In genomic region chr13:54564232-54565200, GRCm38 (mm10) we compare ENCODE assay signal across 8 mouse cellular contexts. TPM values are rescaled to one million over a fixed set of nuclear protein-coding genes. Genes with fewer than 3 reads are reported as not detected.
DNase-seq lines count a peak whose midpoint lies in the region; ATAC-seq and TF ChIP-seq lines count a peak whose summit lies in the region.

No protein-coding gene starts in this region.

- peak overlapping the region; percentile 89 for H3K9ac ChIP-seq in MEL (ENCODE audit: control insufficient read depth, low read depth, low read length, poor library complexity, severe bottlenecking)
- peak overlapping the region; percentile 98 for H3K9ac ChIP-seq in kidney, postnatal 0 days (ENCODE audit: low read depth, low read length)
- peak overlapping the region; percentile 97 for H3K9ac ChIP-seq in neural tube, embryonic 12.5 days

- 4% methylated on average over 45 of the region's 45 CpGs for WGBS in kidney, adult 2 months
- WGBS in kidney, postnatal 0 days, result 8% methylated on average over 45 of the region's 45 CpGs
- 12% methylated on average over 45 of the region's 45 CpGs for WGBS in neural tube, embryonic 12.5 days

- TF ChIP-seq POLR2A in kidney, adult 2 months (IDR thresholded peaks at IDR 0.05; ENCODE audit: low read depth, low read length), result no peak
- TF ChIP-seq POLR2A in MEL (IDR thresholded peaks at IDR 0.05; ENCODE audit: control insufficient read depth in 1 of 2, insufficient read depth in 1 of 2, low read depth in 1 of 2, low read length in 2 of 2, poor library complexity in 1 of 2), result no peak

- peaks cover 9% of the 10 kb centered on the region; the same call in 1 of the 2 replicates for H3K36me3 ChIP-seq in kidney, adult 2 months (ENCODE audit: control insufficient read depth, insufficient read depth, low read length)
- peaks cover 0 to 11% of the 10 kb centered on the region in 2 experiments; a peak in 3 of 4 replicates for H3K36me3 ChIP-seq in MEL (ENCODE audit: control insufficient read depth in 1 of 2, insufficient read depth in 2 of 2, low read length in 2 of 2)
- H3K36me3 ChIP-seq in kidney, postnatal 0 days (ENCODE audit: insufficient read depth, low read length), result peaks cover 20% of the 10 kb centered on the region; the same call in 1 of the 2 replicates
- peaks cover 31% of the 10 kb centered on the region for H3K36me3 ChIP-seq in neural tube, embryonic 12.5 days

- H3K27me3 ChIP-seq in kidney, adult 2 months (replicated peaks; ENCODE audit: control insufficient read depth, insufficient read depth, low read length), result no peaks in the 10 kb centered on the region
- H3K27me3 ChIP-seq in MEL (ENCODE audit: control insufficient read depth in 1 of 2, insufficient read depth in 2 of 2, low read length in 2 of 2), result no peaks in the 10 kb centered on the region
- H3K27me3 ChIP-seq in kidney, postnatal 0 days (ENCODE audit: insufficient read depth, low read length), result no peaks in the 10 kb centered on the region
- no peaks in the 10 kb centered on the region for H3K27me3 ChIP-seq in neural tube, embryonic 12.5 days (replicated peaks)

- no peak for TF ChIP-seq EP300 in MEL (IDR thresholded peaks at IDR 0.05; ENCODE audit: low read depth in 1 of 2, low read length in 2 of 2)

- H3K9me3 ChIP-seq in MEL (replicated peaks; ENCODE audit: insufficient read depth, low read length), result no peaks in the 10 kb centered on the region
- no peaks in the 10 kb centered on the region for H3K9me3 ChIP-seq in kidney, postnatal 0 days (replicated peaks; ENCODE audit: low read length)
- H3K9me3 ChIP-seq in neural tube, embryonic 12.5 days, result no peaks in the 10 kb centered on the region

- peaks cover 35% of the 10 kb centered on the region for H3K4me1 ChIP-seq in kidney, adult 2 months (ENCODE audit: control insufficient read depth, insufficient read depth, low read length)
- H3K4me1 ChIP-seq in MEL (ENCODE audit: control insufficient read depth in 1 of 2, insufficient read depth in 2 of 2, low read length in 2 of 2), result peaks cover 0 to 13% of the 10 kb centered on the region in 2 experiments; a peak in 2 of 4 replicates
- H3K4me1 ChIP-seq in kidney, postnatal 0 days (replicated peaks; ENCODE audit: insufficient read depth, low read length), result peaks cover 7% of the 10 kb centered on the region
- H3K4me1 ChIP-seq in neural tube, embryonic 12.5 days, result peaks cover 15% of the 10 kb centered on the region

- DNase-seq in kidney, adult 2 months, result peak; percentile 52
- no peak for DNase-seq in kidney, postnatal 10 days
- DNase-seq in MEL (ENCODE audit: low read depth, low spot score), result peak; percentile 42
- DNase-seq in kidney, postnatal 0 days (ENCODE audit: low spot score), result peak; percentile 30
- DNase-seq in gastrocnemius, postnatal 14 days, result no peak
- DNase-seq in thymus, adult 18-20 months, result no peak

- H3K4me3 ChIP-seq in kidney, adult 2 months (ENCODE audit: insufficient read depth, low read depth, low read length), result peak overlapping the region; percentile 82
- H3K4me3 ChIP-seq in MEL (ENCODE audit: control insufficient read depth in 1 of 2, insufficient read depth in 1 of 2, low read depth in 2 of 2, low read length in 2 of 2), result peak overlapping the region; percentile 61 to 73
- H3K4me3 ChIP-seq in kidney, postnatal 0 days (replicated peaks; ENCODE audit: low read depth, low read length), result peak overlapping the region; percentile 91
- H3K4me3 ChIP-seq in neural tube, embryonic 12.5 days, result peak overlapping the region; percentile 97

- TF ChIP-seq RAD21 in MEL (IDR thresholded peaks at IDR 0.05; ENCODE audit: low read depth, low read length), result no peak

- H3K79me2 ChIP-seq in MEL (ENCODE audit: control insufficient read depth, insufficient read depth, low read length, poor library complexity), result peaks cover 22% of the 10 kb centered on the region

- no peak for TF ChIP-seq CTCF in kidney, adult 2 months (conservative IDR thresholded peaks at IDR 0.05; ENCODE audit: insufficient read depth, insufficient read length, low read depth, low read length)
- no peak for TF ChIP-seq CTCF in MEL (IDR thresholded peaks at IDR 0.05 in 2 of 3, conservative IDR thresholded peaks at IDR 0.05 in 1 of 3; ENCODE audit: control insufficient read depth in 1 of 3, insufficient read depth in 1 of 3, low read depth in 2 of 3, low read length in 3 of 3, poor library complexity in 1 of 3, severe bottlenecking in 1 of 3)
- TF ChIP-seq CTCF in kidney, postnatal 0 days (IDR thresholded peaks at IDR 0.05; ENCODE audit: low read depth), result no peak

- ATAC-seq in erythroblast, adult 5-6 weeks (replicated peaks; ENCODE audit: low FRiP score, poor library complexity, severe bottlenecking), result peak; percentile 12; the same call in 1 of the 2 replicates
- ATAC-seq in kidney, postnatal 0 days (replicated peaks; ENCODE audit: low FRiP score, low read depth), result no peak; the same call in 1 of the 2 replicates
- peak; percentile 69 for ATAC-seq in neural tube, embryonic 12.5 days (ENCODE audit: low FRiP score, low read depth)

- intact Hi-C loops in gastrocnemius, postnatal 14 days (cut with DNase I; ENCODE audit: low total_unique reads), result no loop called here

- peak overlapping the region; percentile 72 for H3K4me2 ChIP-seq in kidney, postnatal 0 days (ENCODE audit: low read length)
- peak overlapping the region; percentile 75 for H3K4me2 ChIP-seq in neural tube, embryonic 12.5 days (replicated peaks)

- H3K27ac ChIP-seq in kidney, adult 2 months (ENCODE audit: insufficient read depth, low read depth, low read length), result peak overlapping the region; percentile 99
- no peak overlapping the region for H3K27ac ChIP-seq in MEL (ENCODE audit: control insufficient read depth, low read depth, low read length)
- H3K27ac ChIP-seq in kidney, postnatal 0 days, result peak overlapping the region; percentile 76
- H3K27ac ChIP-seq in neural tube, embryonic 12.5 days, result peak overlapping the region; percentile 64

TF ChIP-seq in MEL, 35 proteins besides CTCF, POLR2A, EP300 and RAD21 (continues in another document):
- TF ChIP-seq GABPA (IDR thresholded peaks at IDR 0.05; ENCODE audit: low read depth, low read length), result no peak

RNA-seq across cellular contexts. Expression of gene 4833439L19Rik, which starts 0.7 kb away (rescaled TPM):
- 701 and 716 TPM in 2 replicates for polyA plus RNA-seq in kidney, adult 2 months (2012; rRNA removed)
- total RNA-seq in MEL (2012; rRNA removed), result 32.0 and 34.2 TPM in 2 replicates
- 10 to 100 TPM in 1 of 2 experiments, not detected in 1; 53.8 TPM for polyA plus RNA-seq in MEL (2012; ENCODE audit: insufficient read depth in 1 of 2, insufficient read length in 2 of 2, low read depth in 1 of 2, low replicate concordance in 2 of 2, missing spikeins in 1 of 2)
- 27.0 and 28.1 TPM in 2 replicates for total RNA-seq in erythroblast, adult 5-6 weeks (2015; ENCODE audit: low replicate concordance)
- 24.6 and 37.1 TPM in 2 replicates for total RNA-seq in erythroblast, adult 5-6 weeks (2017; ENCODE audit: low replicate concordance)
- 190 and 201 TPM in 2 replicates for polyA plus RNA-seq in kidney, postnatal 0 days (2015; fragmentation: Nextera tagmentation; extraction: Ambion mirVana)
- 239 and 254 TPM in 2 replicates for polyA plus RNA-seq in neural tube, embryonic 12.5 days (2016; fragmentation: Nextera tagmentation; extraction: Ambion mirVana)
- total RNA-seq in gastrocnemius, postnatal 14 days (2021), result 100 to 1,000 TPM in 1 of 2 experiments, 10 to 100 TPM in 1; 97.4 to 106 TPM

RNA-seq across cellular contexts. Expression of gene Arl10, which starts 10.3 kb away (rescaled TPM):
- 20.1 and 23.3 TPM in 2 replicates for polyA plus RNA-seq in kidney, adult 2 months (2012; rRNA removed)
- 3.8 and 5.1 TPM in 2 replicates for total RNA-seq in MEL (2012; rRNA removed)
- 10 to 100 TPM in 1 of 2 experiments, not detected in 1; 10.9 TPM for polyA plus RNA-seq in MEL (2012; ENCODE audit: insufficient read depth in 1 of 2, insufficient read length in 2 of 2, low read depth in 1 of 2, low replicate concordance in 2 of 2, missing spikeins in 1 of 2)
- total RNA-seq in erythroblast, adult 5-6 weeks (2015; ENCODE audit: low replicate concordance), result 1.3 and 2.9 TPM in 2 replicates
- 0.51 TPM in 1 of 2 replicates, not detected in the other for total RNA-seq in erythroblast, adult 5-6 weeks (2017; ENCODE audit: low replicate concordance)
- polyA plus RNA-seq in kidney, postnatal 0 days (2015; fragmentation: Nextera tagmentation; extraction: Ambion mirVana), result 21.7 and 23.1 TPM in 2 replicates
- polyA plus RNA-seq in neural tube, embryonic 12.5 days (2016; fragmentation: Nextera tagmentation; extraction: Ambion mirVana), result 50.2 and 53.3 TPM in 2 replicates
- 1 to 10 TPM; 2.9 to 3.7 TPM for total RNA-seq in gastrocnemius, postnatal 14 days (2021)

RNA-seq across cellular contexts. Expression of gene Nop16, which starts 25.4 kb away (rescaled TPM):
- polyA plus RNA-seq in kidney, adult 2 months (2012; rRNA removed), result 13.7 and 19.0 TPM in 2 replicates
- total RNA-seq in MEL (2012; rRNA removed), result 126 and 131 TPM in 2 replicates
- 100 to 1,000 TPM in 1 of 2 experiments, not detected in 1; 172 TPM for polyA plus RNA-seq in MEL (2012; ENCODE audit: insufficient read depth in 1 of 2, insufficient read length in 2 of 2, low read depth in 1 of 2, low replicate concordance in 2 of 2, missing spikeins in 1 of 2)
- total RNA-seq in erythroblast, adult 5-6 weeks (2015; ENCODE audit: low replicate concordance), result 13.6 and 13.8 TPM in 2 replicates
- 6.3 and 12.1 TPM in 2 replicates for total RNA-seq in erythroblast, adult 5-6 weeks (2017; ENCODE audit: low replicate concordance)
- 60.2 and 61.6 TPM in 2 replicates for polyA plus RNA-seq in kidney, postnatal 0 days (2015; fragmentation: Nextera tagmentation; extraction: Ambion mirVana)
- 58.0 and 66.2 TPM in 2 replicates for polyA plus RNA-seq in neural tube, embryonic 12.5 days (2016; fragmentation: Nextera tagmentation; extraction: Ambion mirVana)
- total RNA-seq in gastrocnemius, postnatal 14 days (2021), result 10 to 100 TPM; 17.6 to 19.4 TPM

RNA-seq across cellular contexts. Expression of gene Higd2a, which starts 25.5 kb away (rescaled TPM):
- 365 and 419 TPM in 2 replicates for polyA plus RNA-seq in kidney, adult 2 months (2012; rRNA removed)
- 54.0 and 59.8 TPM in 2 replicates for total RNA-seq in MEL (2012; rRNA removed)
- polyA plus RNA-seq in MEL (2012; ENCODE audit: insufficient read depth in 1 of 2, insufficient read length in 2 of 2, low read depth in 1 of 2, low replicate concordance in 2 of 2, missing spikeins in 1 of 2), result 100 to 1,000 TPM in 1 of 2 experiments, not detected in 1; 131 TPM
- total RNA-seq in erythroblast, adult 5-6 weeks (2015; ENCODE audit: low replicate concordance), result 32.1 and 54.3 TPM in 2 replicates
- 8.4 and 17.1 TPM in 2 replicates for total RNA-seq in erythroblast, adult 5-6 weeks (2017; ENCODE audit: low replicate concordance)
- polyA plus RNA-seq in kidney, postnatal 0 days (2015; fragmentation: Nextera tagmentation; extraction: Ambion mirVana), result 313 and 317 TPM in 2 replicates
- polyA plus RNA-seq in neural tube, embryonic 12.5 days (2016; fragmentation: Nextera tagmentation; extraction: Ambion mirVana), result 172 and 180 TPM in 2 replicates
- 100 to 1,000 TPM; 126 to 131 TPM for total RNA-seq in gastrocnemius, postnatal 14 days (2021)

RNA-seq across cellular contexts. Expression of gene Cltb, which starts 46.6 kb away (rescaled TPM):
- polyA plus RNA-seq in kidney, adult 2 months (2012; rRNA removed), result 102 and 119 TPM in 2 replicates
- 23.5 and 25.0 TPM in 2 replicates for total RNA-seq in MEL (2012; rRNA removed)
- polyA plus RNA-seq in MEL (2012; ENCODE audit: insufficient read depth in 1 of 2, insufficient read length in 2 of 2, low read depth in 1 of 2, low replicate concordance in 2 of 2, missing spikeins in 1 of 2), result 10 to 100 TPM in 1 of 2 experiments, not detected in 1; 59.9 TPM
- 0.96 TPM in 1 of 2 replicates, not detected in the other for total RNA-seq in erythroblast, adult 5-6 weeks (2015; ENCODE audit: low replicate concordance)
- total RNA-seq in erythroblast, adult 5-6 weeks (2017; ENCODE audit: low replicate concordance), result 3.7 and 10.0 TPM in 2 replicates
- polyA plus RNA-seq in kidney, postnatal 0 days (2015; fragmentation: Nextera tagmentation; extraction: Ambion mirVana), result 67.6 and 68.7 TPM in 2 replicates
- polyA plus RNA-seq in neural tube, embryonic 12.5 days (2016; fragmentation: Nextera tagmentation; extraction: Ambion mirVana), result 68.9 and 71.0 TPM in 2 replicates
- 10 to 100 TPM; 86.4 to 95.0 TPM for total RNA-seq in gastrocnemius, postnatal 14 days (2021)

Comparison
In these comparisons a context has a peak if more than half of its experiments do, and no peak if none do; other contexts are left out.
1. DNase-seq: peak in kidney, adult 2 months (single experiment), MEL (single experiment) and kidney, postnatal 0 days (single experiment); none in kidney, postnatal 10 days (single experiment), gastrocnemius, postnatal 14 days (single experiment) and thymus, adult 18-20 months (0 of 2).
2. Peak in every context shown above with its lines, with median percentiles within 50 percentile points of each other: H3K4me3 ChIP-seq and H3K9ac ChIP-seq.